Mouse (Mus musculus) gastrocnemius, postnatal 14 days (tissue): ENCODE measurements around the gene Rabgap1. TPM values are rescaled to one million over a fixed set of nuclear protein-coding genes. Genes with fewer than 3 reads are reported as not detected.
A peak's percentile ranks its signal among the peaks of the same experiment; 100 is the strongest.

Experiments used
- DNase-seq: peaks from one replicate; pipeline ENCODE4 v3.0.0; 2021; ENCODE audit warnings: mixed read lengths
- intact Hi-C: fragments of 180-260 bp; cut with DNase I; formaldehyde crosslinking; loops from one replicate; pipeline ENCODE4 v1.15.1; 2025; ENCODE audit warnings: low total_unique reads
- long read RNA-seq, 2 experiments: library from polyadenylated mRNA; stranded (forward); transcript quantifications; one replicate each; pipeline ENCODE4 v2.0.0; 2021
- total RNA-seq, 2 experiments: library from RNA; stranded (reverse); gene quantifications; 2 replicates each; pipeline ENCODE4 v1.2.3; 2021

The Rabgap1 gene
- total RNA-seq: 10 to 100 TPM; 28.9 to 35.2 TPM
- long read RNA-seq, experiment 1, full-length matches to known transcripts: 8 of 16 reads
- long read RNA-seq, experiment 1, partial matches to known transcripts: 3 of 16 reads
- long read RNA-seq, experiment 1, other reads (novel, unspliced or antisense): 5 of 16 reads
- long read RNA-seq, experiment 2, full-length matches to known transcripts: 21 of 35 reads
- long read RNA-seq, experiment 2, partial matches to known transcripts: 4 of 35 reads
- long read RNA-seq, experiment 2, other reads (novel, unspliced or antisense): 10 of 35 reads

DNA sequence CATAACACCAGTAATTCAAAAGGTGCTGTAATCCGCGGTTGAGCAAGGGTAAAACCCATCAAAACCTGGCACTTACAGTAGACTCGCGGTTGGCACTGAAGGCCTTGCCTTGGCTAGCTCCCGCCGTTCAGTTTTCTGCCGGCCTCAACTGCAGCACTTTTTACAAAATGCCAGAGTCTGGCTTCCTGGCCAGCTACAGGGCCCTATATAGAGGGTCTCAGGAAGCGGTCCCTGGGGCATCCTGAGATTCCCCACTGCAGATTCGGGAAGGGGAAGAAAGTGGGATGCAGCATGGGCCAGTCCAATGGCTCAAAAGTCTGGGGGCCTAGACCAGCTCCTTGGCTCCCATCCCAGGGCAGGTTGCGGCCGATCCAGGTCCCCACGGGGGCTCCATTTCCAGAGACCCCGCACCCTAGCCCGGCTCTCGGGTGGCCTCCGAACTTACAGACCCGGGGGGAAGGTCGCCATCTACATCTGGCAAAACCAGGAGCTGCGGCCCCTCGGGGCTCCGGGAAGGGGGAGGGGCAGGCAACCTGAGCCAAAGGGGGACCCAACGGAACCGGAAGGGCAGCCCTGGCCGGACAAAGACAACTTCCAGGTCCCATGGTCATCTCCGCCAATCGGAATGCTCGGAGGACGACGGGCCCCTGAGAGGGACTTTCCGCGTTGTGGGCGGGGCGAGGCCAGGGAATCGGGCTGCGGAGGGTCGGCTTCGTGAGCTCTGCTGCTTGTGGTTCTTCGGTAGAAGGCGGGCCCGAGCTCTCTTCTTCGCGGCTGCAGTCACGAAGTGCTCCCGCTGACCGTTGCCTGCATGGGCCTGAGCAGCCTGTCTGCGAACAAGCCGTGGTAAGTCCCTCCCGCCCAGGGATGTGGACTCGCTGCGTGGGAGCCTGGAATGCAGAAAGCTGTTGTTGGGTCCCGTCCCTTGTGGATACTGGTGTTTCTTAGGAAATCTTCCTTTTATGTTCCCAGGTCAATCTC, at the start of gene Rabgap1, which contains the start of the genes Zbtb26 and Zbtb6:
Gene Rabgap1, plus strand, starts transcription at position 669 of the 981 bp plus-strand sequence.
Gene Zbtb26, minus strand, starts transcription at position 525 of the 981 bp plus-strand sequence.
Gene Zbtb6, minus strand, starts transcription at position 561 of the 981 bp plus-strand sequence.
- intact Hi-C loops: no loop called here
- peak; percentile 97 for DNase-seq

DNA sequence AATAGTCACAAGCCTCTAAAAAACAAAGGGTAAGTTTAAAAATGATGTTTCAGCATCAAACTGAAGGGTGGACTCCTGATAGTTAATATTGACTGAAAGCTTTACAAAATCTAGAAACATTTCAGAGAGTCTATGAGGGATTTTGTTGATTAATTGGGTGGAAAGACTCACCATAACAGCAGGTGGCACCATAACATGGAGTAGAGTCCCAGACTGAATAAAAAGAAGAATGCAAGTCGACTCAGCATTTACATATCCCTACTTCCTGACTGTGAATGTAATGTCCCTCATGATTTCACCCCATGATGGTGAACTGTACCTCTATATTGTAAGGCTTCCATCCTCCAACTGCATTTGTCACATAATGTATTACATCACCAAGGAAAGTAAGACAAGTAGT, 47.5 kb upstream of the Rabgap1 start:
- intact Hi-C loops: no loop called here
- DNase-seq: no peak

DNA sequence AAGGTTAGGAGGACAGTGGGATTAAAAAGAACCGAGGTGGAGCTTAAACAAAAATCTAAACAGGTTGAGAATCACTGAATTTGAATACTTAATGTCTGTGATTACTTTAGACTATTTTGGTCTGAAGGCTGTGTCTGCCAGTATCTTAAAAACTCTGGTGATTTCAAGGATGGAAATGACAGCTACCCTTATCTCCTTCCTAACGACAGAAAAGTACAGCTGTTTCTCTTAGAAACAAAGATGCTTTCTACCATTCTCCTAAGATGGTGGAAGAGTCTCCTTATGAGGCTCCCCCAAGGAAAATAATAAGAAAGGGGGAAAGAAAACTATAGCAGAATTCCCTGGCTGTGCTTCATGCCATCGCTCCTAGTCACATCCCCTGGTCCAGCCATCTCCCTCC, 21.2 kb upstream of the Rabgap1 start:
- intact Hi-C loops: no loop called here
- DNase-seq: no peak

DNA sequence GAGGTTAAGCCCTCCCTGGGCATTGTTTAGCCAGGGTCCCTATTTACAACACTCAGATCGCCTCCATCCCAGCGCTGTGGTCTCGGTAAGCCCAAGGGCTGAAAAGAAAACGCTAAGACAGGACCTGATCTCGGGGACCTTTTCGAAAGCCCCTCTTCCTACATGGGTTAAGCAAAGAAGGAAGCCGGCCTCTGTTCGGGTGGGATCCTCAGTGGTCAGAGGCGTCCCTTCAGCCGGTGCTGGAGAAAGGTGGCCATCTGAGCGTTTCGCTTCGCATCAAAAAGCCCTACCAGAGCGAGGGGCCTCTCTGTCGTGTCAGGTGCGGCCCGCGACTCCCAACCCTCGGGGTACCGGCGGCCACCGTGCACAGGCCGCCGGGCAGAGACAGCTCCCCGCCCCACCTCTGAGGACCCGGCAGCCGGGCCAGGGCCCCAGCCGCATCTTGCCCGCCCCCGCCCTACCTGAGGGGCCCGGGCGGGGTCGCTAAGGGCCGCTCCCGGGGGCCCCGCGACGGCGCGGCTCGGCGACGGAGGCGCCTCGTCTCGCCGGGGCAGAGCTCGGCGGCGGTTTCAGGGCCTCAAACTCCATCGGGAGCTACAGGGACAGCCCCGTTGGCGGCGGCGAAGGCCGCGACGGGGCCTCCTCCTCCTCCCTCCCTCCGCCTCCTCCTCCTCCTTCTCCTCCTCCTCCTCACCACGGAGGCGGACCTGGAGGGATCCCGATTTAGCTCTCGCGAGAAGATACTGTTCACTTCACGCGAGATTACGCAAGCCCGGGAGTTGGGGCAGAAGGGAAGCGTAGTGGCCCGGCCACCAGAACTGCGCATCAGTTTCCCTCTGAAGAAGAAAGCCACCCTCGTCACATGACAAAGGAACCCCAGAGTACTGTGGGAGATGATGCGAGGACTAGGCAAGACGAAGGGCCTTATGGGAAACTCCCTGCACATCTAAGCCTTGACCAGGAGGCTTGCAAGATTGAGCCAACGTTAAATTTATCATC, 20.5 kb upstream of the Rabgap1 start, which contains the start of gene Rc3h2:
Gene Rc3h2, minus strand, starts transcription at position 598 of the 999 bp plus-strand sequence.
- intact Hi-C loops: no loop called here
- peak; percentile 95 for DNase-seq

DNA sequence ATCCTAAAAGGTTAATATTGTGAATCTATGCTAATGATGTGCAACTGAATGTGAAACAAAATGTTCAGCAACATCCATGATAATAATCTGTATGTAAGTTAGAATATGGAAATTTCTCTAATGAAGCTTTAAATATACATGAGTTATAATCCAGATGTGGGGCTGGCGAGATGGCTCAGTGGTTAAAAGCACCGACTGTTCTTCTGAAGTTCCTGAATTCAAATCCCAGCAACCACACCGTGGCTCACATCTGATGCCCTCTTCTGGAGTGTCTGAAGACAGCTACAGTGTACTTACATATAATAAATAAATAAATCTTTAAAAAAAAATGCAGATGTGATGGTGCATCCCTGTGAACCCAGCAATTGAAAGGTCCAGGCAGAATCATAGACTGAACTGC, 19.4 kb upstream of the Rabgap1 start:
- DNase-seq: no peak
- intact Hi-C loops: no loop called here

DNA sequence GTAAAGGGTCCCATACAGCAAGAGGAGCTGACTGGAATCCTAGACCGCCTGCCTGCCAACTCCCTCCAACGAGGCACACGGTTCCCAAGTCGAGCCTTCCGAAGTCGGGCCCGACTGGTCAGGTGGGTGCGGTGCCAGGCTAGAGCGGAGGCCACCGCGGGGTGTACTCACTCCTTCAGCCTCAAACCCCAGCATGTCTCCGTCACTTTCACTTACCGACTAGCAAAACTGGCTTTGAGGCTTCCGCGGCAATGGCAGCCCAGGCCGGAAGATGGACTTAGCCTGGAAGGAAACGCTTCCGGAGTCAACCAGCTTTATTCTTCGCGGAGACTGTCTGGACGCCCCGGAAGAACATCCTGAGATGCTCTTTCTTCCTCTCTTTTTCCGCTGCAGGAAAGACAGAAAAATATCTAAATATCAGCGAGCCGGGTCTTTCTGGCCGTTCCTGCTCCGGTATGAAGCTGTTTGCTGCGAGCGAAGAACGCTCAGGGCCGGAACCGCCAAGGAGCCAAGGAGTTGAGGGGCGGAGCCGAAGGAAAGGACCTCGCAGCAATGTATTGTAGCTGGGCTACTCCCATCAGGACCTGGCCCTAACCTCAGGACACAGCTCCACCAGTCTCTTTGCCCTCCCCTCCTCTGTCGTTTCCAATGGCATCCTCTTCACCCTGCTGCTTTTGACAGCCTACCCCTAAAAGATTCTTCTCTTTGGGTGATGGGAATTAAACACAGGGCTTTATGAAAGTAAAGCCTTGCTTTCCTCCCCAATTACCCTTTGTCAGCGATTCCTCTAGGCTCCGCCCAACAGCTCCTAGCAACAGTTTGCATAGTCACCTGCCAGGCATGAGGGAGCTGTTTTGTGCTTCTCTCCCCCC, 12.2 kb upstream of the Rabgap1 start:
- intact Hi-C loops: no loop called here
- DNase-seq: peak; percentile 81

DNA sequence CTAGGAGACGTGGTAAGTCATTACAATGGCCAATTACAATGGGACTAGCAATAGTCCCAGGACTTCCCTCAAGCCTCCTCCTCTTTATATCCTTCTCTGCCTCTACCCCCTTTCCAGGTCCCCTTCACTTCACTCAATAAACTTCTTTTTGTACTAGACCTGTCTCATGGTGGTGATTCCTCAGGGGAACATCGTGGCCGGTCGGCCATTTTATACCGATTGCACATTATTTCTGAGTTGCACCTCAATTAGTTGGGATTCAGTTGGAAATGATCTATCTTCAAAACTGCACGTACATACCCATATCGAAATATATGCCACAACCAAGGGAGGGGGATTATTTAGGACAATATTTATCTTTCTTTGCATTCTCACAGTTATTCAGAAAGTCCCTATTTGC, 11.5 kb upstream of the Rabgap1 start:
- DNase-seq: no peak
- intact Hi-C loops: no loop called here

DNA sequence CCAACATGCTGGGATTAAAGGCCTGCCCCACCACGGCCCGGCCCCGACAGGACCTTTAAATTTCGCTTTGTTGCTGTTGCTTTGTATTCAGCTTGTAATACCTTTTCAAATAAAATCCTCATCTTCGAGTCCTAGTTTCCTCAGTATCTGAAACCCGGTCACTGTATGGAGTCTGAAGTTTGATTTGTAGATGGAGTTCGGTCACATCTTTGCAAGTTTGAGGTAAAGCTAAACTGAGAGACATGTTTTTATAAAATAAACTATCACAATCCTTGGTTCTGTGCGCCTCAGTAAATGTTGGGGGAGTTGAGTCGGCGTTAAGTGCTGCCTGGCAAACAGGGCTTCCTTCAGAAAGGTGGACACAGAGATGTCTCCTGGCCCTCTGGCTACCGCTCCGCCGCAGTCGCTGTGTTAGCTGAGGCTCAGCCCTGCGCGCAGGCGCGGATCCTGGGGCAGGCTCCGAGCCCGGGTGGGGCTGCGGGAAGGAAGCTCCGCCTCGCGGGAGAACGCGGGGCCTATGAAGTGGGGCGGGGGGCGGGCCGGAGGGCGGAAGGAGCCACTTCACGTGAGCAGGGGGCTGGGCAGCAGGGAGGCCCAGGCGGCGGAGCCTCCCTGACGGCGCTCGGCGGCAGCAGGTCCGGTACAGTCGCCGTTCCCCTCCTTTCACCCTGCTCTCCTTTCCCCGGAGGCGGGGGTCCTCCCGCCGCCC, 8.7 kb downstream of the Rabgap1 start:
- intact Hi-C loops: no loop called here
- peak; percentile 97 for DNase-seq

DNA sequence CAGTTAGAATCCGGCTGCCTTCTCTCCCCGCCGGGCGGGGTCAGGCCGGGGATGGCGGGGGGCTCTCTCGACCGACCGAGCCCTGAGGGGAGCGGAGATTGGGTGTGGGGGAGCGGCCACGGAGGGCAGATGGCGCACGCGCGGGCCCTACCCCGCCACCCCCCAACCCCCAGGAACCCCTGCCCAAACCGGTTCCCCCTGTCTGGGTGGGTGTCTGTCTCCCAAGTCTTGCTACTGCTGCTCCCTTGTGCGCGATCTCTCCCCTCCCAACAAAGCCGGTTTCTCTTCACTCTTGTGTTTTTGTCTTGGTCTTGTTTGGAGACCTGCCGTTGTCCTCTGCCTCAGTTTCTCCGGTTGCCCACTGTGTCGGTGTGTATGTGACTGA, 9.3 kb downstream of the Rabgap1 start:
- intact Hi-C loops: no loop called here
- DNase-seq: peak; percentile 6

DNA sequence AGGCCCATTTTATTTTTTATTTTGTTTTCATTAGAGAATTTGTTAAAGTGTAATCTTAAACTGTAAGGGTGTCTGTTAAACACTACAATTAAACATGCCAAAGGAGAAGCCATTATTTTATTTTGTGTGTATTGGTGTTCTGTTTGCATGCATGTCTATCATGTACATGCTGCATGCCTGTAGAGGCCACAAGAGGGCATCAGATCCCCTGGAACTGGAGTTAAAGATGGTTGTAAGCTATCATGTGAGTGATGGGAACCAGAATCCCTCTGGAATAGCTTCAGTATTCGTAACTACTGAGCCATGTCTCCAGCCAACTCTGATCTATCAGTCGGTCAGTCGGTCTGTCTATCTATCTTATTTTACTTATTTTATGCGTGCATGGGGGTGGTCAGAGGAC, 17.6 kb downstream of the Rabgap1 start:
- intact Hi-C loops: no loop called here
- DNase-seq: no peak

DNA sequence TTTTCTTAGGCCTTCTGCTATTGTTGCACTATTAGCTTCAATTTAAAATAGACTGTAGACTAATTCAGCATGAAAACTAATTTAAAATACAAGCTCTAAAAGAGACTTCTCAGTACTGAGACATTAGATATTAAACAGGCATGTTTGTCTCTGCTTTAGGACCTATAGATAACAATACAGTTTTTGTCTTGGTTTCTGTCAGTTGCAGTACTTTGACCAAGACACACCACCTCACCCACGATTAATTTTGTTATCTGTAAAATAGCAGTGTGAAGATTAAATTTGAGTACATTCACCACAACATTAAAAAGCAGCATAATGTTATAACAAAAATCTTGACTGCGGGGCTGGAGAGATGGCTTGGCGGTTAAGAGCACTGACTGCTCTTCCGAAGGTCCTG, 23.2 kb downstream of the Rabgap1 start:
- intact Hi-C loops: no loop called here
- no peak for DNase-seq

DNA sequence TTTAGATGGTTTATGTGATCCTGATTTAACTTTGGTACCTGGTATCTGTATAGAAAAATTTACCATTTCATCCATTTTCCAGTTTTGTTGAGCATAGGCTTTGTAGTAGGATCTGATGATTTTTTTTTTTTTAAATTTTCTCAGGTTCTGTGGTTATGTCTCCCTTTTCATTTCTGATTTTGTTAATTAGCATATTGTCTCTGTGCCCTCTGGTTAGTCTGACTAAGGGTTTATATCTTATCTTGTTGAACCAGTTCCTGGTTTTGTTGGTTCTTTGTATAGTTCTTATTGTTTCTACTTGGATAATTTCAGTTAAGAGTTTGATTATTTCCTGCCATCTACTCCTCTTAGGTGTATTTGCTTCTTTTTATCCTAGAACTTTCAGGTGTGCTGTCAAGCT, 36.5 kb downstream of the Rabgap1 start:
- no peak for DNase-seq
- intact Hi-C loops: no loop called here

DNA sequence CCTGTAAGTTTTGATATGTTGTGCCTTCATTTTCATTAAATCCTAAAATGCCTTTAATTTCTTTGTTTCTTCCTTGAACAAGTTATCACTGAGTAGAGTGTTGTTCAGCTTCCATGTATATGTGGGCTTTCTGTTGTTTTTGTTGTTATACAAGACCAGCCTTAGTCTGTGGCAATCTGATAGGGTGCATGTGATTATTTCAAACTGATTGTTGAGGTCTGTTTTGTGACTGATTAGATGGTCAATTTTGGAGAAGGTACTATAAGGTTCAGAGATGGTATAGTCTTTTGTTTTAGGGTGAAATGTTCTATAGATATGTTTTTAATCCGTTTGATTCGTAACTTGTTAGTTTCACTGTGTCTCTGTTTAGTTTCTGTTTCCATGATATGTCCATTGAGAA, 37.0 kb downstream of the Rabgap1 start:
- intact Hi-C loops: loop anchor here (10.0 kb wide), 1 partner anchor 95 kb away; no protein-coding TSS in a partner anchor
- DNase-seq: no peak

DNA sequence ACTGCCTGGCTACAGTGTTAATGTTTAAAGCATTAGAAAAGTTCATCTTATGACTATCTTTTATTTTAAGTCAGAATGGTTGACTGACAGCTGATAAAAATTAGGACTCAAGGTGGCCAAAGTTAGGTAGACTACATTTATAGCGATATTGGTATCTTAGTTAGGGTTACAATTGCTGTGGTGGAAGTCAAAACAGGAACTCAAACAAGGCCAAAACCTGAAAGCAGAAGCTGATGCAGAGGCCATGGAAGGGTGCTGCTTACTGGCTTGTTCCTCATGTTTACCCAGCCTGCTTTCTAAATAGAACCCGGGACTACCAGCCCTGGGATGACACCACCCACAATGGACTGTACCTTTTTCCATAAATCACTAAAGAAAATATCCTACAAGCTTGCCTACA, 41.1 kb downstream of the Rabgap1 start:
- intact Hi-C loops: loop anchor here (10.0 kb wide), 1 partner anchor 99 kb away; no protein-coding TSS in a partner anchor
- DNase-seq: no peak

DNA sequence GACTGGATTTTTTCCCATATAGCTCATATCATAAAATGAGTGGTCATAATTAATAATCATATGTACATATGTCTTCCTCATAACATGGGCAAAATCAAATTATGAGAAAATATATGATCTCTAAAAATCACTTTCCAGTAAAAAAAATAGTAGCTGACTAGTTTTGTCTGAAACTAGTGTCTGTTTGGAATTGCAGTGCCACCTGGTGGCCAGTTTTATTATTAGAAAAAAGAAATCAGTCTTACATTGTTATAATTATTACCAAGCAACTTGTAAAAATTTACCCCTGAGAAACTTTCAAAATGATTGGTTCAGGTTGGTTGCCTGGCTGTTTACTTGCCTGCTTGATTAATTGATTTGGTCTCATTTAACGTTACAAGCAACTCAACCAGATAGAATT, 42.3 kb downstream of the Rabgap1 start:
- intact Hi-C loops: loop anchor here (10.0 kb wide), 1 partner anchor 101 kb away; no protein-coding TSS in a partner anchor
- DNase-seq: no peak

DNA sequence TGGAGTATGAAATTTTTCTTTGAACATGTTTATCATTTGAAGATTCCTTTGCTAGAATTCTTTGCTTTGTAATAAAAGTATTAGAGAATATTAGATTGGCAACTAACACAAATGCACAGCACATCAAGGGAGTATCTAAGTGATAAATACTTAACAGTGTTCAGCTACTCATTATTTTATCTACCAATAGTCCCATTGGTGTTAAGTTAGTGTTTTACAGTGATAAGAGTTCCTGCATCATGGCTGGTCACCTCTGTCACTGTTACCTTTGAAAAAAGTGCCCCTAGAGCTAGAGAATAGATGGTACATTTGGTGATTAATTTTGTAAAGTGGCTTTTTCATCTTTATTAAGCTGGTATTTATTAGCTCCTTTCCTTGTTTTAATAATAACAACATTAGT, 43.3 kb downstream of the Rabgap1 start:
- intact Hi-C loops: loop anchor here (10.0 kb wide), 1 partner anchor 102 kb away; no protein-coding TSS in a partner anchor
- no peak for DNase-seq

DNA sequence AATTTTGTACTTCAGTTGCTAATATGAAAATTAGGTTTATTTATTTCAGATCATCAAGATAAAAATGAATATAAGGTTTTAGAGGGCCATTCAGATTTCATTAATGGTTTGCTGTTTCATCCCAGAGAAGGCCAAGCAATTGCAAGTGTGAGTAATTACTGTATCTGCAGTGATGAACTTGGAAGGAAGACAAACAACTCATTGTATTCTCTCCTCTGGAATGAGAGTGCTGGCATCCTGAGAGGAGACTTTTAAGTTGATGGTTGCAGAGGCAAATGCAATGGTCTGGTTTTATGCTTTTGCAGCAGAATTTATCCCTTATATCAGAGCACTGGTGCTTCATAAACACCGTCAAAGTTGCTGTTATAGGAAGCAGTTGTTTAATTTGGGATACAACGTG, 45.9 kb downstream of the Rabgap1 start:
- no peak for DNase-seq
- intact Hi-C loops: loop anchor here (10.0 kb wide), 1 partner anchor 104 kb away; no protein-coding TSS in a partner anchor
